Mouse (Mus musculus) E14TG2a.4 (cell line): ENCODE measurements around the gene Gxylt2.

ENCODE experiments used
- CTCF ChIP-seq: conservative IDR thresholded peaks from 2 replicates; pipeline ENCODE4 v1.5.1; 2014; ENCODE audit warnings: low read length
- NANOG ChIP-seq: IDR thresholded peaks from 2 replicates; pipeline ENCODE4 v1.6.1; 2014; ENCODE audit warnings: borderline replicate concordance, low read length, mixed read lengths
- POU5F1 ChIP-seq: IDR thresholded peaks from 2 replicates; pipeline ENCODE4 v1.6.1; 2014; ENCODE audit warnings: low read length, borderline replicate concordance

- TF ChIP-seq CTCF (no peak), NANOG (no peak), POU5F1 (no peak)
Observed at GRCm38 (mm10) chr6:100800497-100800955, 96.0 kb downstream of the Gxylt2 start.
